Mouse (Mus musculus): ENCODE measurements around the gene Sv2c.

DNA sequence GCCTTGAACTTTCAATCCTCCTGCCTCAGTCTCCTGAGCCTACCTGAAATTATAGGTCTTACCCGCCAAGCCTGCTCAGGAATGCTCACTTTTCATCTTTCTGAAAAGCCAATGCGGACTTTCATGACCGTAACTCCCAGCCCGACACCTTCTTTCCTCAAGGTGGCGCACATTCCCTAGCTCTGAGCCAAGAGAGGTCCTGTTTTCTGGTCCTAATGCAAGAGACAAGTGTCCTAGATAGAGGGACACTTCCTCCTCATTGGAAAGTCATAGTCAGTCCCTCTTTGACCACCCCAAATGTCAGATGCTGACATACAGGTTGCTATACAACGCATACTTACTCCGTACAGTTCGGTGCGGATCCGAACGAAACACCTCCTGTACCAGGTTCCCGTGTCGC lies 146.0 kb downstream of the Sv2c start:
- TF ChIP-seq CTCF (IDR thresholded peaks at IDR 0.05; ENCODE audit: extremely low read depth, insufficient read depth, insufficient read length, insufficient replicate concordance) (no peak), POLR2A (IDR thresholded peaks at IDR 0.05; ENCODE audit: low read depth, low read length) (no peak)

Measured in spleen, adult 2 months (tissue).